Mouse (Mus musculus) layer of hippocampus, postnatal 36 days (tissue): ENCODE measurements at regions not wholly inside any gene's neighbourhood (a gene's known extent, or its start where the extent isn't known, plus 50 kb on each side); places are given as distances from the start of the nearest gene placed in this dataset.
A peak's percentile ranks its signal among the peaks of the same experiment; 100 is the strongest.

Experiments used
- DNase-seq, 2 experiments: peaks; one replicate each; pipeline ENCODE4 v3.0.0; 2022

DNA sequence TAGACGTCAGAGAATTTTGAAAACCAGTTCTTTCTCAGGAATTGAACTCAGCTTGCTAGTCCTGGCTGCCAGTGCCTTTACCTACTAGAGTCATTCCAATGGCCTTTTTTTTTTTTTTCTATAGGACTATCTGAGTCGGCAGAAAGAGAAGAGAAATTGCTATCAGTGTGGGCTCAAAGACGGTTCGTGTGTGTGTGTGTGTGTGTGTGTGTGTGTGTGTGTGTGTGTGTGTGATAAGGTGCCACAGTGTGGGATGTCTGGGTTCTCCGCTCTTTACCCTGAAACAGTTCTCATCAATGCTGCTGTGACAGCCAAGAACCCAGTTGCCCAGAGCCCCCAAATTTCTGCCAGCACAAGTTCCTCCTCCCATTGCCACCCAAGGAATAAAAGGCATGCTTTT, 146.1 kb downstream of the Rybp start:
- no peak for DNase-seq

DNA sequence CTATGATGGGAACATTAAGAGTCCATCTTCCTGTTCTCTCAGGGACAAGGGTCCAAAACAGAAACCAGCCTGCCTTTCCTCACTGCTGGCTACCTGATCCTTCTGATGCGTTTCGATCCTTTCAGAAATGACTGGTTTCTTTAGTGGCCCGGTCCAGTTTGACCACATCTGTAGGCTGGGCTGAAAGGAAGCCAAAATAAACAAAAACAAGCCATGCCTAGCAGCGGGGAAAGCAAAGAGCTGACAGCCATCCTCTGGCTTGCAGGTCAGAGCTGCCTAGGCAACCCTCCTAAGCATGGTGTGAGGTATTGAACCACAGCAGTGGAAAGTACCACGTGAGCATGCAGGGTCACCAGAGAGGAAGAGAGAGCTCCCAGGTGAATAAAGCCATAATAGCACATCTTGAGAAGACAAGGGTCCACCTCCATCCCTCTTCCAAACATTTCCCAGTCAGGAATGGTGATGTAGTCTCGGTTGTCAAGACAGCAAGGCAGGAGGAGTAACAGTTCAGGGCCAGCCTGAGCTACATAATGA, 146.6 kb downstream of the Rybp start:
- DNase-seq: no peak

DNA sequence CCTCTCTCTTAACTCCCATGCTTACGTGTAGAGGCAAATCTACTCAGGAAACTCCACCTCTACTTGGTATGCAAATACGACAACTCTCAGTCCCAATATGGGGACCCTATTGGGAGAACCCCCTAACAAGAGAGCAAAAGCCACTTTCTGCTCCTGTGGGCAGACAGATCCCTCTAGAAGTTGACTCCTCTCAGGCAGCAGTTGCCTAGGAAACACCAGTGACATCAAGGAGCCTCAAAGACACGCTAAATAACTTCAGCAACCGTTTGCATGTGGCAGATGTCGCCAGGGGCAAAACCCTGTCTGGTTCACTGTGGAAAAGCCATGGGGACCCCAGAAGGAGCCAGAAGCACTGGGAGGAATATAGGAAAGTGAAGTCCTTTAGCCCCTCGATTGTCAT, 147.5 kb downstream of the Rybp start:
- DNase-seq: no peak

DNA sequence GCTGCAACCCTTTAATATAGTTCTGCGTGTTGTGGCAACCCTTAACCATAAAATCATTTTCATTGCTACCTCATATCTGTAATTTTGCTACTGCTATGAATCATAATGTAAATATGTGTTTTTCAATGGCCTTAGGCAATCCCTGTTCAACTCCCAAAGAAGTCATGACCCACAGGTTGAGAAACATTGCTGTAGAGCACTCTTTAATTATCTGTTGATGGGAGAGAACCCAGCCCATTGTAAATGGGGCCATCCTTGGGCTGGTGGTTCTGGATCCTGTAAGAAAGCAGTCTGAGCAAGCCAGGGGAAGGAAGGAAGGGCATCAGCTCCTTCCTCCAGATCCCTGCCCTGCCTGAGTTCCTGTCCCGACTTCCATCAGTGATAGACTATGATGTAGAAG, 148.6 kb downstream of the Rybp start:
- DNase-seq: no peak

DNA sequence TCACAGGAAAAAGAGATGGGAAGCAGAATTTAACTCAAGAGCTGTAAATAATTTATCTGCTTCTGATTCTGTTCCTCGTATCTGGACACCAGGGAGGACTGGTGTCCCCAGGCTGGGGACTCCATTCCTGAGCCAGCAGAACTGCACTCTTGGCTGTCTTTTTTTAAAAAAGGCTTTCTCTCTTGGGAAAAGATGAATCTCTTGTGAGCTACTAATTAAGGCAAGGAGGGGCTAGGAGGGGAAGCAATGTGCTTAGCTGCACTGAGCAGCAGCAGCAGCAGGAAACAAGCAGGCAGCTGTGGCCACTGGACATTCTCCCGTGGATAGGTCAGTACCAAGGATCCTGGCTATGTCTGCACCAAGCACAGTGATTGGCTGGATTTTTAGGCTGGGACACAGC, 152.1 kb downstream of the Rybp start:
- no peak for DNase-seq

DNA sequence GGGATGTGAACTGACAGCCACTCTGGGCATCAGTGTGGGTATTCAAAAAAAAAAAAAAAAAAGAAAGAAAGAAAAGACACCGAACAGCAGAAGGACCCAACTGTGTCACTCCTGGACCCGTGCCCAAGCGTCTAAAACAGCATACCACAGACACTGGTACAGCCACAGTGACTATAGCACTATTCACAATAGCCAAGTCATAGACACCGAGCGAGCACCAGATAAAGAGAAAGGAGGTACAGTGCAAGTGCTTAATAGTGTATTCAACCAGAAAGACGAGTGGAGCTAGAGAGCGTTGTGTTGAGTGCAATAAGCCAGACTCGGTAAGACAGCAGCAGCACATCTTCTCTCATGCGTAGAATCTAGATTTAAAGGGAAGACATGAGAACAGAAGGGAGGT, 153.3 kb downstream of the Rybp start:
- no peak for DNase-seq

DNA sequence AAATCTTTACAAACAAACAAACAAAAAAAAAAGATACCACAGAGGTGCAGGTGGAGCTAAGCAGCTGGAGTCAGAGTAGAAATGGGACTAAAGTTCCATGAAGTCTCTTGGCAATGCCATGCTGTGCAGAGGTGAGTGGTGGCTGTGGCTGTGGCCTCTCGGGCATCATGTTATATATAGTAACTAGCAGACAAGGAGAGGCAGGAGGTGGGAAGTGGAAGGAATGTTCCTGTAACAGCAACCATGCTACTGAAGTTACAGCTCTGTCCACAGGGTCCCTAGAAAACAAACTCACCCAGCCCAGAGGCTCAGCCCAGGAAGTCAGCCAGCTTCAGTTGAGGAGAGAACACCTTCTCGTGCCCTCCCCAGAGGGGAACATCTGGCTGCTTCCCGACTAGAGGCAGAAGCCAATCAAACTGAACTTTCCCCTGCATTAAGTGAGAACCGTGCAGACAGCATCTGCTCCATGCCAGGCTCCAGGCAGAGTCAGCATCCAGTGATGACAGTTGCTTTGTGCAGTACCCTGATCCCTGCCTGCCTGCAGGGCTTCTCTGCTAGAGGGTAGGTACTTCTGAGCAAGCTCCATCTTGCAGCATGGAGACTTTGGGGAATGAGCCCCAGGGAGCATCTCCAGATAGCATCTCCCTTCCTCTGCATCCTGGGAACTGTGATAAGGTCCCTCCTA, 154.2 kb downstream of the Rybp start:
- no peak for DNase-seq

DNA sequence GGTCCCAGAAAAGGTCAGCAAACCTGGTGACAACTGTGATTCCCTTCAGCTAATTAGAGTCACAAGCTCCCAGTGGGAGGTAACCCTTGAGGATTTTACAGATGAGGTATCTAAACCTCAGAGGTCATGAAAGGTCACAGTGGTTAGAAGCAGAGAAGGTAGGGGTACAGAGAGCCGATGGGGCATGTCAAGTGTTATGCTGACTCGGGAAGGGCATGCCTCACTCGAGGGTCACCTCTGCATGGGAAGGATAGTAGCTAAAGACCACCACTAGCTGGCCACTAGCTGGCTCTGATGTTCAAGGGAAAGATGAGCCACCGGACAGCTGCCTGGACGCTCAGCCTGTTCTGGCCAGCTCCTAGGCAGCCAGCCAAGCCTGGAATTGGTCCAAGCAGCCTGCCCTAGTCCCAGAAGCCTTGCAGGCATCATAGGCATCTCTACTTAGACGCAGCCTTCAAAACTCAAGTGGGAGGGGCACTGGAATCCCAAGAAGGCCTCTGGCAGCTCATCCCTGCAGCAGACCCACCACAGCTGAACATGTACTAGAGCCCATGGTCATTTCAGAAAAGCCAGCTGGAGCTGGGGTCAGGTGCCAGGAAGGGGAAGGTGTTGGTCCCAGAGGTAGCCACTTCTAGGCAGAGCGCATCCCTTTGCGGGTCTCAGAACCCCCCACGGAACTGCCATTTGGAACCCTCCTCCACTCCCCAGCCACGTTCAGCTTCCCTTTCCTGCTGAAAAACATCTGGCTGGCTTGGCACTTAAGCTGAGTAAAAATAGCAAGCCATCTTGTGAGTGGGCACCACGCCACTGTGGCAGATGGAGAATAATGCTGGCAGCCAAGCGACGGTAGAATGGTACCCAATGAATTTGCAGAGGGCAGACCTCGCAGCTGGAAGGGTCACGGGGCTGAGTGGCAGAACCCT, 159.8 kb downstream of the Rybp start:
- peak; percentile 78 to 82 for DNase-seq

DNA sequence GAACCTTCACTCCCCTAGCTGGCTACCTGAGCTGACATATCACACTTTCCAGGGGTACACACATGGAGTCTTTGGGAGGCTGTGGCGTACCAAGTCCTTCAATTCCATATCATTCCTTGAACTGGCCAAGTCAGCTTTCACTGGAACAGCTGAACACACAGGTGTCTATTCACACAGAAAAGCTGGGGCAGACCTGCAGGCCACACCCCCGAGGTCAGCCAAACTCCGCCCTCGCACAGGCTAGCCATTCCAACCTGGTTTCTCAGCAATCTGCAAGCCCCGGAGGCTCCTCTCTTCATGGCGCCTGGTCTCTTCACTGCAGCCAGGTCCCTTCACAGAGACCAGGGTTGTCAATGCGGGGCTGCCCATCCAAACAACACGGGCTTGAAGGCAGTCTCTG, 160.5 kb downstream of the Rybp start:
- no peak for DNase-seq

DNA sequence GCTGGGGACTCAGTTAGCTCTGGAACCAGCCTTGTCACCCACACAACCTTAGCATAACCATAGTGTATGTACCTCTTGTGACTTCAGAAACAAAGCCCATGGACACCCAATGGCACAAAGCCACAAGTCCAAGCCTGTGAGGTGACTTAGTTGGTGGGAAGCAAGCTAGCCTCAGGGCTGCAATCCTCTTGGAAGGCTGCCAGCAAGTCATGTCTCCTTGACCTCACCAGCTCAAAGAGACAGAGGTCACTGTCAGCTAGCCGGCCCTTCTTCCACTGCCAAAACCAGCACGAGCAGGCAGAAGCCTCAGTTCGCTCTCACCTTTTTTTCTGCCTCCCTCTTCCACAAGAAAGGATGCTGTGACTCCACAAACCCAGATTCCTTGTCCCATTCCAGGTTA, 161.0 kb downstream of the Rybp start:
- DNase-seq: no peak

DNA sequence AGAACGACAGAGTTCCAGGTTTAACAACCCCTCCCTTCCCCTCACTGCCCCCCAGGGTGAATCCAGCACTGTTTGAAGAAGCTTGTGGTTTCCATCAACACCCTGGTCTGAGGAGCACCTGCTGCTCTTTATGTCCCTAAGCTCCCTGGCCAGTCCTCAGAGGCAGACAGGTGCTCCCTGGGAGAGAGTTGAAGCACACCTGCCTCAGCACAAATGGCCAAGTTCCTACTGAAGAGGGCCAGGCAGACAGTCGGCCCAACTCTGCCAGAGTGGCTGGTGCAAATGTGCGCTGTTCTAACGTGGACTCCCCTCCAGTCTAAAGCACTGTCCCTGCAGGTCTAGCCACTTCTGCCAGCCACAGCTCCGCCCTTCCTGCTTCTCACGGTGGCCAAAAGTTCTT, 166.0 kb downstream of the Rybp start:
- no peak for DNase-seq

DNA sequence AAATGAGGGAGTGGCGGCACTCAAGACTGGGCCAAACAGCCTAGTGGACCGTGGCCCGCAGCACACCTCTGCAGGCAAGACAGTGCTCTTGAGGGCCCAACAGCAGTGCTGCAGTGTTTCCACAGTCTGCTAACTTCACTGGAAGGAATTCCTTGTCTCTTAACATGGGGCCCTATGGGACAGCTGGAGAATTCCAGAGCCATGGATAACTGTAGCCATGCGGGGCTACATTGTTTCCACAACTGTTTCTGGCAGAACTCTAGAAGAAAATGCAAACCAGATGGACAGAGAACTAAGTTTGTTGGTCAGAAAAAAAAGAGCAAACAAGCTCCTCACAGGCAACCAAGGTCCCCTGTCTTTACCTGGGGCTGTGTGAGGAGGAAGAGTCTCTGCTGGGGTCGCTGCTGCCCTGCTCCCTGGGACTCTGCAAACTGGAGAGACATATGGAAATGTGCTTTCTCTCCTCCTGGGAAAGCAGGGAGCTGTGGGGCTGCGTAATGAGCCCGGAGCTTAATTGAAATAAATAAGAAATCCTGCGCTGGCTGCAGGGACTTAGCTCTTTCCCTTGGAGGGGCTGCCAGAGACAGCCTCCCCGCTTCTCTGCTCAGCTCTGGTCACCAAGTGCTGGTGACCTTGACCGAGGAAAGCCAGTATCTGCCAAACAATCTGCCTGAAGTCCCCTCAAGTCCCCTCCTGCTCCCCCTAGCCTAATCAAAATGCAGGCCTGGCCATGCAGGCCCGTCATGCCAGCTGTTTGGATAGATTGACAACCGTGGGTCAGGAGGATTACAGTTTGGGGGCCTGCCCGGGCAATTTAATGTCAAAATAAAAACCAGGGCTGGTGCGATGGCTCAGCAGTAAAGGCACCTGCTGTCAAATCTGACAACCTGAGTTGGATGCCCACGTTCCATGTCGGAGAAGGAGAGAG, 167.0 kb downstream of the Rybp start:
- DNase-seq: no peak

DNA sequence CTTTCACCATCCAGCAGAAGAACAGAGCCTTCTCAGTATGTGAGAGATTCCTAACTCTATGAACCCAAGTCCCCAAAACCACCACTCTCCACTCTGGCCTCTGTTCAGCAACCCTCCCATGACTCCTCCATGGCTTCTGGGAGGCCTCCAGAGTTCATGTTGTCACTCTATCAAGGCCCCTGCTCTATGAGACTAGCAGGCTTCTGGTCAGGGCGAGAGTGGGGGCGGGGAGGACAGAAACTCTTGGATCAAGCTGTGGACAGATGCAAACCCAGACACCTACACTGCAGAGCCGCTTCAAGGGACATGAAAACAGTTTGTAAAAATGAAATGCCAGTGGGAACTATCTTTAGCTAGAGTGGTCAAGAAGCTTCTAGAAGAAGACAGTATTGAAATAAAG, 170.2 kb downstream of the Rybp start:
- no peak for DNase-seq

DNA sequence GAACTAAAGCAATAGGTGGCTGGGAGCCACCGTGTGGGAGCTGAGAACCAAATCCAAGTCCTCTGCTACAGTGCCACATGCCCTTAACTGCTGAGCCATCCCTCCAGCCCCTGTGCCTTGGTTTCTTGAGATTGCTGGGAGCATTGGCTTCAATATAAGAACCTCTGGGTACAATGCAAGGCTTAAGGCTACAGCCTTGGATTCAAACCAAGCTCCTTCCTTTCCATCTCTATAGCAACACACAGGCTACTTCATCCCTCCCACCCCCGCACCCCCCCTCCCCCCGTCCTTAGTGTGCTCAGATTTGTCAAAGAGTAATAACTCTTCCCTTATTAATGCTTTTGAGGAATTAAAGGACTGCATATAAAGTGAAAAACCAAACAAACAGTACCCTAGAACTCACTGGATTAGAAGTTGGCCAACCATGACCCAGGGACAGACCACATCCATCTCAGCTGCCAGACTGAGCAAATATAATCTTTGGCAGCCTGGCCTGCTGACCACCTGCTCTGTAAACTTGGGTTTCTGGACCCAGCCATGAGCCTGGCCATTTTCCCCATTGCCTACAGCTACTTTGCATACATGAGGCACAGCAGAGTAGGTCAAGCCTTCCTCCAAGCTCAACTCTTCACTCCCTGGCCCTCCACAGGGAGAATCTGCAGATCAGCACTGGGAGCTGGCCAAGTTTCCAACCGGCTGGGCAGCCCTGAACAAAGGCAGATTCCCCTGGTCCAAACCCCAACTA, 173.7 kb downstream of the Rybp start:
- no peak for DNase-seq

DNA sequence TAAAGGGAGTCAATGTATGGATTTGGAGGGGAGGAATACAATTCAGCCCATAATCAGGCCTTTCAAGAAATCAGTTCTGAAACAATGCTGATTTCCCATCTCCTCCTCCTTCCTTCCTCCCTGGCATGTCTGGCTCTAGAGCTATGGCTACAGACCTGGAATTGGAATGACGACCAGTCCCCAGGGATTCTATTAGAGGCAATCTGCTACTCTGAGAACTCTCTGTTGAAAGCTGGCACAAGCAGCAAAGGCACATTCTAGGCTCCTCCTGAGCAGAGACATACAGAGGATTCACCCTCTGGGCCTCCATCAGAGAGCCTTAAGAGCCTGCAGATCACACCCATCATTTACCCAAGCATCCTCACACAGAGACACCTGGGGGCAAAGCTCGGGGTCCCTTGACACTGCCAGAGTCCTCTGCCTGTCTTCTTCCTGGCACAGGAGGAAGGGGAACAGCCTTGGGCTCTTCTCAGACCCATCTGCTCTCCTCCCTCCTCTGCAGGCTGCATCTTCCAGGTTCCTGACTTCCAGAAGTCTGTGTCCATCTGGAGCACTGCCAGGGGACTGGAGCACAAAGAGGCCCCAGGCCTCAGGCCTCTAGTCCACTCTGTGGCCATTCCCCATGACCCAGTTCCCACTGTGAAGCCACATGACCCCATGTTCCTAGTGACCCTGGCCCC, 176.2 kb downstream of the Rybp start:
- no peak for DNase-seq

DNA sequence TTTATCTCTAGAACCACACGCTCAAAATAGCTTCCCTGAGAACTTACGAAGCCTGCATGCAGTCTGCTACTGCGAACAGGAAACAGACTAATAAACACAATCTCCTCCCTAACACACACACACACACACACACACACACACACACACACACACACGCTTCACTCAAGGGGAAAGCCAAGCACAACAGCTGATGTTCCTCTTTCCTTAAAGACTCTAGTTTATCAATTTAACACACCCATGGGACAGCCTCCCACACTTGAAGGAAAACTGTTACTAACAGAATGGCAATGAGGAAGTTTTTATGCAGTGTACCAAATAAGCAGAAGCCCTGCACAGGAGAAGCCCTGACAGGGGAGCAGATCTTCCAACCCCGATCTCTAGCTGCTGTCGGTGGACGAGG, 177.3 kb downstream of the Rybp start:
- DNase-seq: no peak

DNA sequence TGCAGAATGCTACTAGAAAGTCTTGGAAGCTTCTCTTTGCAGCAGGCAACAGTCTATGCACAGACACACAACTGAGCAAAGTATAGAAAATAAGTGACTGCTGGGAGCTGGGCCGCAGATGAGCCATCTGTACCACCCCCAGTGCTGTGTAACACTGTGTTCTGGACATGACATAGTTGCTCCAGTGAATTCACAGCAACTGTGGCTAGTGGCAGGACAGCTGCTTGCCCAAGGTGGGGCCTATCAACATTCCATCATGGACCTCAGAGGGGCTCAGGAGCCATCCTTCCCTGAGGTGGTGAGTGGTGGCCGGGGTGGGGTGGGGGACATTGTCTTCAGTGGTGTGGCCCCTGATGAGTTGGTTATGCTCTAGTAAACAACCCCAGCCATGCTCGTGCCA, 177.9 kb downstream of the Rybp start:
- no peak for DNase-seq

DNA sequence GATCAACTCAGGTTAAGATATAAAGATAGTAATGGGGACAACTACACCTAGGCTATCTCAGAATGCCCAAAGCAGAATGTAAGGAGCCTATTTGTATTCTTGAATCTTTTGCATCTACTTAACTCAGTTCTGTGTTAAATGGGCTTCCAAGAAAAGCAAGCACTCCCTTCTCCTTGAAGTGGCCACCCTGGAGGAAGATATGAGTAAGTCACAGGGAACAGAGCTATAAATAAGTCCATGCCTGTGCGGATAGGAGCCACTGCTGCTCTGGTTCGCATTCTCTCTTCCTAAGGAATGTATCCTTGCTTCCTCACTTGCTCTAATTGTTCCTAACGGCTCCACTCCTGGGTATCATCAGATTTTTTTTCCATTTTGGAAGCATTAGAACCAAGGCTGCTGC, 179.8 kb downstream of the Rybp start:
- DNase-seq: no peak

DNA sequence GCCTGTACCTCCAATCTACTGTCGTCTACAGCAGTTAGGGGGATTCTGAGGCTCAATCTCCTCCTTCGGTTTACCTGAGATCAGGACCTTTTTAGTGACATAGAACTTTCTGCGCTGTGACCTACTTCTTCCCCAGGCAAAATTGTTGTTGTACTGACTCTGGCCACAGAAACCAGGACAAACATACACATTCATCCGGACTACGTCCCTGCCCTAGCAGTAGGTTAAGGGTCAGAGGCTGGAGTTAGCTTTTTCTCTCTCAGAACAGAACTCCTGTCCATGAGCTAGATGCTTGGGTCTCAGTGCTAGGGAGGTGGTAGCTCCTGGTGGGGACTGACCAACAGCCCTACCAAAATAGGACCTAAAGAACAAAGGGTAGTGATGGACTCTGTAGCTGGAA, 180.2 kb downstream of the Rybp start:
- DNase-seq: no peak

DNA sequence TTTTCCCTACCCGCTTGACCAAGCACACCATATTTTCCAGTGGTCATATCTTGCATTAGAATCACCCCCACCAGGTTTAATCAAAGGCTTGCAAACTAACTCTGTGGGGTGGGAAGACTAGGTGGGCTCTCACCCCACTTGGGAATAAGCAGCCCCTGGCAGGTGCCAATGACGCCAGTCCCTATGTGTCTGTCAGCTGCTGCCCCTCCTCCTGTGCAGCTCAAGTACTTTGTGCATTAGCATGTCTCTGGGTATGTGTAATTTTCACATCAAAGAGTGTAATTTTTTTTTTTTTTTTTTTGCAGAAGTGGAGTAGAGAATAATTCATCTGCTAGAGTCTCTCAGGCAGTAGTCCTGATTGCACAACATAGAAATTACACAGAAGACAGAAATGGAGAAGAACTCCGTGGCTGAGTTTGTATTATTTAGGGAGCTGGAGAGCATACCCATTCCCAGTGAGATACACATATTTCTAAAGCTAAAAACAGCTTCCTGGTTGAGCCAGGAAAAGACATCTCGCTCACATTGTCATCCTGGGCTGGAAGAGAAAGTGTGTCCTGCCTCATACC, 186.6 kb downstream of the Rybp start:
- no peak for DNase-seq
